Mouse (Mus musculus): ENCODE measurements around the gene Fermt3. TPM values are rescaled to one million over a fixed set of nuclear protein-coding genes. Genes with fewer than 3 reads are reported as not detected.
A peak's percentile ranks its signal among the peaks of the same experiment; 100 is the strongest.

The Fermt3 gene
- polyA plus RNA-seq, 1 experiment from 2014 or later: 4.6 TPM

GRCm38 (mm10) chr19:6985951-6986708 is 33.1 kb downstream of the Fermt3 start:
- Histone ChIP-seq H3K27ac (replicated peaks) (peak overlapping the region; percentile 86), H3K27me3 (replicated peaks) (no peaks in the 10 kb centered on the region), H3K4me2 (peak overlapping the region; percentile 88), H3K9ac (replicated peaks) (peak overlapping the region; percentile 92; the same call in 1 of the 2 replicates), H3K36me3 (peaks cover 27% of the 10 kb centered on the region), H3K9me3 (replicated peaks) (no peaks in the 10 kb centered on the region), H3K4me1 (peaks cover 33% of the 10 kb centered on the region), H3K4me3 (replicated peaks) (peak overlapping the region; percentile 80)
- ATAC-seq (ENCODE audit: low FRiP score): no peak
- WGBS: 83% methylated on average over 10 of the region's 10 CpGs

DNA sequence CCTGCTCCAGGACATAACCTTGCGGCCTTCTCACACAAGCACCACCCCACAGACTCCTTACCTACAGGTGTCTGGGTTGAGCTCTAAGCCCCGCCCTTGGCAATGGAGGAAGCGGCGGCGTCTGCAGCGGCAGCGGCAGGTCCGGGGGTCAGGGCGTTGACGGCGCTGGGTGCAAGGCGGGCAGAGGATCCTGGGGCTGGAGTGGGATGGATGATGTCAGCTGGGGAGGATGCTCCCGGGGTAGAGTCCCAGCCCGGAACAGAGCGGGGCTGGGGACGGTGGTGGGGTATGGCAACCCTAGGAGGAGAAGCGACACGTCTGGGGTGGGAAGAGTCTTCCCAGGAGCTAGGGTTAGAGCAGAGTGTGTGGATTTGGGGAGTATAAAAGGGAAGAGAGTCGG is 34.0 kb downstream of the Fermt3 start:
- no peak for ATAC-seq (ENCODE audit: low FRiP score)
- H3K4me3 ChIP-seq (replicated peaks): no peak overlapping the region
- peaks cover 27% of the 10 kb centered on the region for H3K36me3 ChIP-seq
- H3K4me1 ChIP-seq: peaks cover 38% of the 10 kb centered on the region
- H3K4me2 ChIP-seq: no peak overlapping the region
- H3K9ac ChIP-seq (replicated peaks): no peak overlapping the region
- 84% methylated on average over 19 of the region's 19 CpGs for WGBS
- no peaks in the 10 kb centered on the region for H3K27me3 ChIP-seq (replicated peaks)
- H3K9me3 ChIP-seq (replicated peaks): no peaks in the 10 kb centered on the region
- H3K27ac ChIP-seq (replicated peaks): no peak overlapping the region

DNA sequence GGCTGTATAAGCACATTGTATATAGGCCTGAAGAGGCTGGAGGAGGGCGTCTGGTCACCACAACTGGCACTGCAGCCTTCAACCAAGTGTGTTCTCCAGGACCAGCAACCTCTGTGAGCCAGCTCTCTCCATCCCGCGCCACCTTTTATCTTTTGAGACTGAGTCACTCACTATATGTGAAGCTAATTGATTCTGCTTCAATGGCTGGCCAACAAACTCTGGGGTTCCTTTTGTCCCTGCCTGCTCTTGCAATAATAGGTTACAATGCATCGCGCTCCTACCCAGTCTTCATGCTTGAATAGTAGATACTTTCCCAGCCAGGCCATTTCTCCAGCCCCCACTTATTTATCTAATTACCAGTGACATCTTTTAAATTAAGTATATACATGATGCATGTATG is 35.6 kb downstream of the Fermt3 start:
- Histone ChIP-seq H3K27me3 (replicated peaks) (no peaks in the 10 kb centered on the region), H3K4me1 (peaks cover 49% of the 10 kb centered on the region), H3K27ac (replicated peaks) (no peak overlapping the region), H3K4me2 (no peak overlapping the region), H3K4me3 (replicated peaks) (no peak overlapping the region), H3K9me3 (replicated peaks) (no peaks in the 10 kb centered on the region), H3K36me3 (peaks cover 27% of the 10 kb centered on the region), H3K9ac (replicated peaks) (no peak overlapping the region)
- no peak for ATAC-seq (ENCODE audit: low FRiP score)
- 38% methylated on average over 5 of the region's 5 CpGs for WGBS

DNA sequence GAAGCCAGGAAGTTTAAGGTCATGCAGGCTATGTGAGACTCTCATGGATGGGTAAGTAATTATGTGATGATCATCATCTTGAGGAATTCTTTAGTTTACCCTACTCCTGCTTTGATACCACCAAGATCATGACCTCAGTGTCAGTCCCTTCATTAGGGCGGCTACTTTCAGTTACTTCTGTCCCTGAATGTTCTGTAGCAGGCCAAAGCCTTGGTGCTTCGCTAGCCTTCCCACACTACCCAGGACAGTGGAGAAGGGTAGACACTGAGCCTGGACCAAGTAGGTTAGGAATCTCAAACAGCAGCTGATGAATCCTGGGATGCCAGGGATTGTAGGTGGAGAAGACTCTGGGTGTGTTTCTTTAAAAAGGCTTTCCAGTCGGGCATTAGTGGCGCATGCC is 37.8 kb downstream of the Fermt3 start:
- peaks cover 41% of the 10 kb centered on the region for H3K36me3 ChIP-seq
- H3K9me3 ChIP-seq (replicated peaks): no peaks in the 10 kb centered on the region
- WGBS: 93% methylated on average over 4 of the region's 4 CpGs
- H3K27me3 ChIP-seq (replicated peaks): no peaks in the 10 kb centered on the region
- no peak overlapping the region for H3K27ac ChIP-seq (replicated peaks)
- H3K4me3 ChIP-seq (replicated peaks): peak overlapping the region; percentile 71; the same call in 1 of the 2 replicates
- no peak overlapping the region for H3K9ac ChIP-seq (replicated peaks)
- peaks cover 56% of the 10 kb centered on the region for H3K4me1 ChIP-seq
- ATAC-seq (ENCODE audit: low FRiP score): no peak
- peak overlapping the region; percentile 82 for H3K4me2 ChIP-seq

- WGBS: 2% methylated on average over 38 of the region's 38 CpGs
- Histone ChIP-seq H3K36me3 (peaks cover 38% of the 10 kb centered on the region), H3K4me3 (replicated peaks) (peak within 1 kb of the TSS; percentile 71), H3K9ac (replicated peaks) (peak within 1 kb of the TSS; percentile 74), H3K9me3 (replicated peaks) (no peaks in the 10 kb centered on the region), H3K4me1 (peaks cover 57% of the 10 kb centered on the region), H3K4me2 (peak within 1 kb of the TSS; percentile 82), H3K27ac (replicated peaks) (peak within 1 kb of the TSS; percentile 99), H3K27me3 (replicated peaks) (no peaks in the 10 kb centered on the region)
- ATAC-seq (ENCODE audit: low FRiP score): peak; percentile 92
These were observed 38.7 kb downstream of the Fermt3 start, which contains the start of gene Fkbp2 for GRCm38 (mm10) chr19:6980381-6981093. Gene Fkbp2 (minus strand): TSS chr19:6980501.

- H3K27ac ChIP-seq (replicated peaks): peak overlapping the region; percentile 99
- ATAC-seq (ENCODE audit: low FRiP score): peak; percentile 90
- peak overlapping the region; percentile 71 for H3K4me3 ChIP-seq (replicated peaks)
- H3K9me3 ChIP-seq (replicated peaks): no peaks in the 10 kb centered on the region
- peaks cover 30% of the 10 kb centered on the region for H3K36me3 ChIP-seq
- H3K4me1 ChIP-seq: peaks cover 53% of the 10 kb centered on the region
- H3K4me2 ChIP-seq: peak overlapping the region; percentile 82
- peak overlapping the region; percentile 74 for H3K9ac ChIP-seq (replicated peaks)
- no peaks in the 10 kb centered on the region for H3K27me3 ChIP-seq (replicated peaks)
- WGBS: under 1% methylated on average over 58 of the region's 59 CpGs
These were observed 39.5 kb downstream of the Fermt3 start for GRCm38 (mm10) chr19:6979486-6980380.

DNA sequence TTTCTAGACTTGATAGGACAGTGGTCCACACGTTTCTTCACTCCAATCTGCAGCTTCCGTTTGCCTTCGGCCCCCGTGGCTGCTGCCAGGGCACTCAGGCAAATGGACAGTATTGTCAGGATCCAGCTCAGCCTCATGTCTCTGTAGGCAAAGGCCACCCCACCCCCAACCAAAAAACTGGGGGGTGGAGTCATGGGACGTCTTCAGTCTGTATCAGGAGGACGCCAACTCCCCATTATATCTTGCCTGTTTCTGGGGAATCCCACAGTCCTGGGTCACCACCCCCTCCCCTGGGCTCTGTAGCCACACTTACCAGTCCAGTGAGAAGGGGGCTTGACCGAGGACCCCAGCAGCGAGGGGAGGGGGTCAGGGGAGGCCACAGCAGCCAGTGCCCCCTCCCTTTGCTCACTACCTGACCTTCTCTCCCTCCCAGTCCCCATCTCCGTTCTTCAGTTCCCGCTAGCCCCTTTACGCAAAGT is 40.2 kb downstream of the Fermt3 start:
- H3K4me3 ChIP-seq (replicated peaks): peak overlapping the region; percentile 71
- H3K36me3 ChIP-seq: peaks cover 29% of the 10 kb centered on the region
- peak overlapping the region; percentile 82 for H3K4me2 ChIP-seq
- peaks cover 55% of the 10 kb centered on the region for H3K4me1 ChIP-seq
- no peaks in the 10 kb centered on the region for H3K27me3 ChIP-seq (replicated peaks)
- 9% methylated on average over 11 of the region's 11 CpGs for WGBS
- no peak for ATAC-seq (ENCODE audit: low FRiP score)
- no peaks in the 10 kb centered on the region for H3K9me3 ChIP-seq (replicated peaks)
- peak overlapping the region; percentile 99 for H3K27ac ChIP-seq (replicated peaks)
- peak overlapping the region; percentile 49 for H3K9ac ChIP-seq (replicated peaks)

- no peaks in the 10 kb centered on the region for H3K27me3 ChIP-seq (replicated peaks)
These were observed 40.7 kb downstream of the Fermt3 start for GRCm38 (mm10) chr19:6978639-6978974.

GRCm38 (mm10) chr19:6977759-6978638 is 41.3 kb downstream of the Fermt3 start:
- Histone ChIP-seq H3K9ac (replicated peaks) (peak overlapping the region; percentile 49; the same call in 1 of the 2 replicates), H3K4me2 (peak overlapping the region; percentile 82), H3K4me3 (replicated peaks) (peak overlapping the region; percentile 71), H3K27ac (replicated peaks) (peak overlapping the region; percentile 99), H3K36me3 (peaks cover 24% of the 10 kb centered on the region), H3K4me1 (peaks cover 59% of the 10 kb centered on the region), H3K27me3 (replicated peaks) (no peaks in the 10 kb centered on the region), H3K9me3 (replicated peaks) (no peaks in the 10 kb centered on the region)
- WGBS: 82% methylated on average over 13 of the region's 13 CpGs
- no peak for ATAC-seq (ENCODE audit: low FRiP score)

More at GRCm38 (mm10) chr19:6978639-6978974, 40.7 kb downstream of the Fermt3 start:
- 49% methylated on average over 3 of the region's 3 CpGs for WGBS
- peak overlapping the region; percentile 71 for H3K4me3 ChIP-seq (replicated peaks)
- H3K9me3 ChIP-seq (replicated peaks): no peaks in the 10 kb centered on the region
- H3K9ac ChIP-seq (replicated peaks): peak overlapping the region; percentile 49; the same call in 1 of the 2 replicates
- ATAC-seq (ENCODE audit: low FRiP score): no peak
- H3K36me3 ChIP-seq: peaks cover 25% of the 10 kb centered on the region
- H3K4me2 ChIP-seq: peak overlapping the region; percentile 82
- peak overlapping the region; percentile 99 for H3K27ac ChIP-seq (replicated peaks)
- H3K4me1 ChIP-seq: peaks cover 59% of the 10 kb centered on the region

Data from neural tube, embryonic 15.5 days (tissue).